Mouse (Mus musculus): ENCODE data around the gene Rnf222. TPM values are rescaled to one million over a fixed set of nuclear protein-coding genes. Genes with fewer than 3 reads are reported as not detected.

The Rnf222 gene
- polyA plus RNA-seq, 1 experiment from 2014 or later: 0.13 TPM

- Histone ChIP-seq H3K27ac (replicated peaks) (no peak overlapping the region), H3K4me1 (replicated peaks) (peaks cover 24% of the 10 kb centered on the region), H3K9ac (no peak overlapping the region), H3K9me3 (replicated peaks) (no peaks in the 10 kb centered on the region), H3K36me3 (replicated peaks) (no peaks in the 10 kb centered on the region), H3K4me2 (no peak overlapping the region), H3K4me3 (replicated peaks) (no peak overlapping the region), H3K27me3 (peaks cover 19% of the 10 kb centered on the region; the same call in 1 of the 2 replicates)
- no peak for ATAC-seq (ENCODE audit: insufficient read depth)
- 73% methylated on average over 2 of the region's 2 CpGs for WGBS (ENCODE audit: insufficient replicate concordance)
Observed at GRCm38 (mm10) chr11:68862260-68862659, 26.1 kb upstream of the Rnf222 start.

DNA sequence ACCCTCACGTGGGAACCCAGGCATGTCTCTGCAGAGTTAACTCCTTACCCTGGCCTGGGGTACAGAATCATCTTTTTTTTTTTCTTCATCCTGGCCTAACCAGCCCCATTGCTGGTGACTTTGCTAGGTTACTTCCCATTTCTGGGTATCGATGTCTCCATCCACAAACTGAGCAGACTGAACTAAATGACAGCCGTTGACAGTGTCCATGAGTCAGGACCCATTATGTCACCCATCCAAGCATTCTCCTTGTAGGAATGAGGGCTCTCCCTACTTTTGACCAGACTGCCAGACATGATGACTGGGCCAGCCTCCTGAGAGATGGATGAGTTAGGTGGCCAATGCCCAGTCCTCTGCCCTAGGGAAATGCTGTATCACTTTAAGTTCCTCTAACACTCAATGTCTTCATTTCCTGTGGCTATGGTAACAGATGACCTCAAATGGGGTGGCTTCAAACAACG, 24.7 kb upstream of the Rnf222 start:
- H3K4me2 ChIP-seq: peak overlapping the region; percentile 6; the same call in 1 of the 2 replicates

GRCm38 (mm10) chr11:68864544-68865189, 23.7 kb upstream of the Rnf222 start:
- 11% methylated on average over 9 of the region's 9 CpGs for WGBS (ENCODE audit: insufficient replicate concordance)
- peaks cover 19% of the 10 kb centered on the region; the same call in 1 of the 2 replicates for H3K27me3 ChIP-seq
- peak; percentile 72 for ATAC-seq (ENCODE audit: insufficient read depth)
- no peak overlapping the region for H3K4me2 ChIP-seq
- H3K4me3 ChIP-seq (replicated peaks): no peak overlapping the region
- peak overlapping the region; percentile 48 for H3K27ac ChIP-seq (replicated peaks)
- H3K36me3 ChIP-seq (replicated peaks): no peaks in the 10 kb centered on the region
- no peak overlapping the region for H3K9ac ChIP-seq
- H3K9me3 ChIP-seq (replicated peaks): no peaks in the 10 kb centered on the region
- H3K4me1 ChIP-seq (replicated peaks): peaks cover 27% of the 10 kb centered on the region

More for the DNA sequence above, 24.7 kb upstream of the Rnf222 start:
- peaks cover 19% of the 10 kb centered on the region; the same call in 1 of the 2 replicates for H3K27me3 ChIP-seq
- no peak overlapping the region for H3K9ac ChIP-seq
- H3K36me3 ChIP-seq (replicated peaks): no peaks in the 10 kb centered on the region
- H3K4me3 ChIP-seq (replicated peaks): no peak overlapping the region
- peaks cover 27% of the 10 kb centered on the region for H3K4me1 ChIP-seq (replicated peaks)
- no peak overlapping the region for H3K27ac ChIP-seq (replicated peaks)
- 17% methylated on average over 4 of the region's 4 CpGs for WGBS (ENCODE audit: insufficient replicate concordance)
- no peaks in the 10 kb centered on the region for H3K9me3 ChIP-seq (replicated peaks)
- ATAC-seq (ENCODE audit: insufficient read depth): no peak

DNA sequence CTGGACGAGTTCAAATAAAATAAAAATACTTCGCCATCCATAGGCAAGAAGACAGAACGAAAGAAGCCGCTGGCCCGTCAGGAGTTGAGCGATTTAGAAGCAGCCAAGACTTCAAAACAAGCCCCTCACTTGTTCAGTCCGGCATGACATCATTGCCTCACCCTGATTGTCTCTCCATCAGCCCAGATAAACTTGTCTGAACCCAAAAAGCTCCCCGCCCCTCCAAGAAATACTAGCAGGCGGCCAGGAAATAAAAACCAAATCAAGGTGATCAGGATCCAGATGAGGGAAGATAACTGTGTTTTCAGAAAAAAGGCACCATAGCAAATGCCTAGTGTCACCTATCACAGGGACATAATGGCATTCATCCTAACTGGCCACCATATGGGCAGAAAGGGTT, 17.1 kb upstream of the Rnf222 start:
- no peaks in the 10 kb centered on the region for H3K36me3 ChIP-seq (replicated peaks)
- WGBS (ENCODE audit: insufficient replicate concordance): 61% methylated on average over 9 of the region's 9 CpGs
- no peaks in the 10 kb centered on the region for H3K9me3 ChIP-seq (replicated peaks)
- peak overlapping the region; percentile 33; the same call in 1 of the 2 replicates for H3K27ac ChIP-seq (replicated peaks)
- H3K27me3 ChIP-seq: peaks cover 3% of the 10 kb centered on the region; the same call in 1 of the 2 replicates
- no peak overlapping the region for H3K4me3 ChIP-seq (replicated peaks)
- 0 out of 2 replicates have a peak overlapping the region, but pooled peaks have one; percentile 10 for H3K4me2 ChIP-seq
- ATAC-seq (ENCODE audit: insufficient read depth): no peak
- H3K4me1 ChIP-seq (replicated peaks): peaks cover 17% of the 10 kb centered on the region
- no peak overlapping the region for H3K9ac ChIP-seq

DNA sequence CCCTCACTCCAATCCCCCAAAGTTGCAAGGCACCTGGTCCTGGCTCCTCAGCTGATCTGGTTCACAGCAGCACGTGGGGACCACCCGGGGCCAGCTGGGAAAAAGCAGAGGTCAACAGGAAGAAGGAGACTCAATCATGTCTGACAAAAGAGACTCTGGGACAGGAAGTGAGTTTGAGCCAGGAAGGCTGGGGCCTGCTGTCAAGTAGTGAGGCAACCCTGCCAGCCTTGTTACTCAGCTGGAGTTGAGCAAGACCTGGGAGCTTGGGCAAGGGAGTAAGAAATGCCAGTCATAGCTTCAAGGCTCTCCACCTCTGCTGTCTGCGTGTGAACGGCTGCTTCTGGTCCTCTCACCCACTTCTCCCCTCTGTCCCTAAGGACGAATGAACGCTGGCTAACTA, 16.6 kb upstream of the Rnf222 start, which contains the start of gene Ndel1:
Ndel1 (minus strand) TSS at position 111 of the 400 bp plus-strand sequence.
- Histone ChIP-seq H3K27ac (replicated peaks) (peak within 1 kb of the TSS; percentile 33; the same call in 1 of the 2 replicates), H3K4me1 (replicated peaks) (peaks cover 15% of the 10 kb centered on the region; the same call in 1 of the 2 replicates), H3K27me3 (no peaks in the 10 kb centered on the region), H3K36me3 (replicated peaks) (no peaks in the 10 kb centered on the region), H3K4me2 (0 out of 2 replicates have a peak within 1 kb of the TSS, but pooled peaks have one; percentile 10), H3K4me3 (replicated peaks) (no peak within 1 kb of the TSS), H3K9me3 (replicated peaks) (no peaks in the 10 kb centered on the region), H3K9ac (no peak within 1 kb of the TSS)
- peak; percentile 22; the same call in 1 of the 2 replicates for ATAC-seq (ENCODE audit: insufficient read depth)
- WGBS (ENCODE audit: insufficient replicate concordance): 26% methylated on average over 6 of the region's 6 CpGs

- ATAC-seq (ENCODE audit: insufficient read depth): no peak
Observed at GRCm38 (mm10) chr11:68874841-68875240, 13.5 kb upstream of the Rnf222 start.

GRCm38 (mm10) chr11:68878811-68879210, 9.5 kb upstream of the Rnf222 start:
- no peaks in the 10 kb centered on the region for H3K9me3 ChIP-seq (replicated peaks)
- no peaks in the 10 kb centered on the region for H3K36me3 ChIP-seq (replicated peaks)
- 57% methylated on average over 5 of the region's 5 CpGs for WGBS (ENCODE audit: insufficient replicate concordance)
- no peak overlapping the region for H3K9ac ChIP-seq
- H3K27ac ChIP-seq (replicated peaks): no peak overlapping the region
- H3K4me1 ChIP-seq (replicated peaks): peaks cover 19% of the 10 kb centered on the region
- no peaks in the 10 kb centered on the region for H3K27me3 ChIP-seq
- no peak overlapping the region for H3K4me2 ChIP-seq
- ATAC-seq (ENCODE audit: insufficient read depth): no peak
- no peak overlapping the region for H3K4me3 ChIP-seq (replicated peaks)

More at GRCm38 (mm10) chr11:68874841-68875240, 13.5 kb upstream of the Rnf222 start:
- Histone ChIP-seq H3K4me2 (no peak overlapping the region), H3K4me3 (replicated peaks) (no peak overlapping the region), H3K9ac (no peak overlapping the region), H3K36me3 (replicated peaks) (no peaks in the 10 kb centered on the region), H3K27ac (replicated peaks) (no peak overlapping the region), H3K4me1 (replicated peaks) (peaks cover 15% of the 10 kb centered on the region; the same call in 1 of the 2 replicates), H3K27me3 (no peaks in the 10 kb centered on the region), H3K9me3 (replicated peaks) (no peaks in the 10 kb centered on the region)
- 0% methylated on average over 2 of the region's 2 CpGs for WGBS (ENCODE audit: insufficient replicate concordance)

- Histone ChIP-seq H3K9me3 (replicated peaks) (no peaks in the 10 kb centered on the region), H3K9ac (no peak overlapping the region), H3K27me3 (no peaks in the 10 kb centered on the region), H3K4me3 (replicated peaks) (no peak overlapping the region), H3K36me3 (replicated peaks) (no peaks in the 10 kb centered on the region), H3K4me1 (replicated peaks) (peaks cover 31% of the 10 kb centered on the region), H3K27ac (replicated peaks) (peak overlapping the region; percentile 33; the same call in 1 of the 2 replicates), H3K4me2 (no peak overlapping the region)
- WGBS (ENCODE audit: insufficient replicate concordance): 47% methylated on average over 14 of the region's 14 CpGs
- no peak for ATAC-seq (ENCODE audit: insufficient read depth)
Observed at GRCm38 (mm10) chr11:68882107-68882506, 6.2 kb upstream of the Rnf222 start.

DNA sequence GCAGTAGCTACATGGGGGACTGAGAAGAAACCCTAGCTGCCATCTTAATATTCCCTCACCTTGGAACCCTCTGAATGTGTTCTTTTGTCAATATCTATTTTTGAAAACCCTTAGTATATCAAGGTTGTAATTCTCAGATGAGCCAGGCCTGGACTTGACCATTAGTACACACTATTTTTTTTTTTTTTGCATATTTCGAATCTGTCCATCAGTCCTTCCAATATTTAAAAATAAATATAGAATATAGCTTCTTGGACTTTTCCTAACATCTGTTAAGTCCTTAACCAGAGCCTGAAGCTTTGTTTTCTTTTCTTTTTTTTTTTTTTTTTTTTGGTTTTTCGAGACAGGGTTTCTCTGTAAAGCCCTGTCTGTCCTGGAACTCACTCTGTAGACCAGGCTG, 4.5 kb upstream of the Rnf222 start:
- H3K4me3 ChIP-seq (replicated peaks): no peak overlapping the region

GRCm38 (mm10) chr11:68884368-68884767, 4.0 kb upstream of the Rnf222 start:
- Histone ChIP-seq H3K4me1 (replicated peaks) (peaks cover 32% of the 10 kb centered on the region), H3K27ac (replicated peaks) (peak overlapping the region; percentile 75), H3K36me3 (replicated peaks) (no peaks in the 10 kb centered on the region), H3K4me2 (peak overlapping the region; percentile 61), H3K4me3 (replicated peaks) (0 out of 2 replicates have a peak overlapping the region, but pooled peaks have one; percentile 4), H3K9ac (peak overlapping the region; percentile 44), H3K9me3 (replicated peaks) (no peaks in the 10 kb centered on the region), H3K27me3 (no peaks in the 10 kb centered on the region)
- peak; percentile 96 for ATAC-seq (ENCODE audit: insufficient read depth)
- WGBS (ENCODE audit: insufficient replicate concordance): 38% methylated on average over 5 of the region's 5 CpGs

More for the DNA sequence above, 4.5 kb upstream of the Rnf222 start:
- H3K9ac ChIP-seq: peak overlapping the region; percentile 44
- ATAC-seq (ENCODE audit: insufficient read depth): no peak
- peak overlapping the region; percentile 75 for H3K27ac ChIP-seq (replicated peaks)
- H3K4me2 ChIP-seq: peak overlapping the region; percentile 61
- WGBS (ENCODE audit: insufficient replicate concordance): 49% methylated on average over 2 of the region's 2 CpGs
- H3K4me1 ChIP-seq (replicated peaks): peaks cover 30% of the 10 kb centered on the region
- no peaks in the 10 kb centered on the region for H3K27me3 ChIP-seq
- no peaks in the 10 kb centered on the region for H3K36me3 ChIP-seq (replicated peaks)
- no peaks in the 10 kb centered on the region for H3K9me3 ChIP-seq (replicated peaks)

GRCm38 (mm10) chr11:68886091-68886490, 2.3 kb upstream of the Rnf222 start:
- H3K27ac ChIP-seq (replicated peaks): 0 out of 2 replicates have a peak overlapping the region, but pooled peaks have one; percentile 14
- no peaks in the 10 kb centered on the region for H3K27me3 ChIP-seq
- H3K9ac ChIP-seq: no peak overlapping the region
- no peaks in the 10 kb centered on the region for H3K9me3 ChIP-seq (replicated peaks)
- WGBS (ENCODE audit: insufficient replicate concordance): 76% methylated on average over 5 of the region's 5 CpGs
- H3K4me1 ChIP-seq (replicated peaks): peaks cover 32% of the 10 kb centered on the region
- no peak for ATAC-seq (ENCODE audit: insufficient read depth)
- H3K4me2 ChIP-seq: no peak overlapping the region
- no peak overlapping the region for H3K4me3 ChIP-seq (replicated peaks)
- no peaks in the 10 kb centered on the region for H3K36me3 ChIP-seq (replicated peaks)

Data from liver, embryonic 15.5 days (tissue).